ENCODE assay signal across 8 mouse cellular contexts in the genomic region with DNA sequence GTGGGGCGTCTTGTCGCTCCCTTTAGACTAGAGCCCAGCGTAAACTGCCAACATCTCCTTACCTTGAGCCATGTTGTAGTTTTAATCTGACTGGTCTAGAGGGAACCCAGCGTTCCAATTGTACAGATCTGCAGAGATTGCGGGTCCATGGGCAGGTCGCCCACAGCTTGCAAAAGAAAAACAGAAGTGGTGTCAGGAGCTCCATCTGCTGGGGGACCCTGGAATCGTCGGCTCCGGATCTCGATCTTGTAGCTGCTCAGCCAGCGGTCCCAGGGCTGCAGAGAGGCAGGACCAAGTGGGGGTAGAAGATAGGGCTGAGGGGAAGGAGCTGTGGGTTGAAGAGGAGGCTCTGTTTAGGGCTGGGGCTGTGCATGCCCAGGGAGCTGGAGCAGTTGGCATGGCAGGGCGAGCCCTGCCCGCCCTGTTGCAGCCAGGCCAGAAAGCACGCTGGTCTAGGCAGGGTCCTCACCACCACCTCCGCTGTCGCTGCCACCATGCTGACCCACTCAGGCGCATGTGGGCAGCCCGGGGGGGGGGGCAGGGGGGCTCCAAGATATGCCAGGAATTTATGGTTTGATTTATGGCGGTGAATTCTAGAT. TPM values are rescaled to one million over a fixed set of nuclear protein-coding genes. Genes with fewer than 3 reads are reported as not detected.
DNase-seq lines count a peak whose midpoint lies in the region; ATAC-seq and TF ChIP-seq lines count a peak whose summit lies in the region.

No protein-coding gene starts in this region.

- DNase-seq in cerebellum, postnatal 14 days, result peak; percentile 74 to 80
- no peak for DNase-seq in cerebellum, adult 11-12 months
- peak; percentile 12 for DNase-seq in urinary bladder, postnatal 25 days (ENCODE audit: low spot score)
- DNase-seq in urinary bladder, adult 2 months (ENCODE audit: low spot score), result no peak
- DNase-seq in forebrain, postnatal 0 days, result peak; percentile 58
- DNase-seq in layer of hippocampus, postnatal 25 days (ENCODE audit: extremely low spot score in 1 of 2, low spot score in 1 of 2), result peak; percentile 14 to 65
- peak; percentile 92 for DNase-seq in midbrain, embryonic 11.5 days (ENCODE audit: low spot score, missing footprints)
- peak; percentile 55 for DNase-seq in stomach, postnatal 0 days (ENCODE audit: low spot score)

- no peaks in the 10 kb centered on the region for H3K4me1 ChIP-seq in forebrain, postnatal 0 days (ENCODE audit: insufficient read depth)
- no peaks in the 10 kb centered on the region for H3K4me1 ChIP-seq in midbrain, embryonic 11.5 days (ENCODE audit: control insufficient read depth, insufficient read depth, low read length)
- H3K4me1 ChIP-seq in stomach, postnatal 0 days (replicated peaks; ENCODE audit: control insufficient read depth, insufficient read depth), result no peaks in the 10 kb centered on the region

- no peak overlapping the region for H3K9ac ChIP-seq in forebrain, postnatal 0 days
- no peak overlapping the region for H3K9ac ChIP-seq in midbrain, embryonic 11.5 days (ENCODE audit: low read length)
- H3K9ac ChIP-seq in stomach, postnatal 0 days (ENCODE audit: low read length), result no peak overlapping the region

- no peaks in the 10 kb centered on the region for H3K27me3 ChIP-seq in forebrain, postnatal 0 days (ENCODE audit: insufficient read depth, low read length)
- H3K27me3 ChIP-seq in midbrain, embryonic 11.5 days (ENCODE audit: control insufficient read depth, insufficient read depth, low read length), result no peaks in the 10 kb centered on the region
- no peaks in the 10 kb centered on the region for H3K27me3 ChIP-seq in stomach, postnatal 0 days (ENCODE audit: control insufficient read depth, insufficient read depth, low read length)

- H3K27ac ChIP-seq in forebrain, postnatal 0 days (ENCODE audit: low read depth, low read length), result no peak overlapping the region
- no peak overlapping the region for H3K27ac ChIP-seq in midbrain, embryonic 11.5 days (ENCODE audit: low read depth, low read length)
- no peak overlapping the region for H3K27ac ChIP-seq in stomach, postnatal 0 days (replicated peaks)

- no peaks in the 10 kb centered on the region for H3K9me3 ChIP-seq in forebrain, postnatal 0 days (ENCODE audit: low read length)
- no peaks in the 10 kb centered on the region for H3K9me3 ChIP-seq in midbrain, embryonic 11.5 days (ENCODE audit: control insufficient read depth, low read length)
- no peaks in the 10 kb centered on the region for H3K9me3 ChIP-seq in stomach, postnatal 0 days (ENCODE audit: control insufficient read depth, low read length)

- no peak for TF ChIP-seq EP300 in stomach, postnatal 0 days (optimal IDR thresholded peaks at IDR 0.05)

- H3K36me3 ChIP-seq in forebrain, postnatal 0 days (ENCODE audit: insufficient read depth), result no peaks in the 10 kb centered on the region
- H3K36me3 ChIP-seq in midbrain, embryonic 11.5 days (ENCODE audit: control insufficient read depth, insufficient read depth, low read length), result no peaks in the 10 kb centered on the region
- H3K36me3 ChIP-seq in stomach, postnatal 0 days (ENCODE audit: control insufficient read depth, insufficient read depth, low read length), result no peaks in the 10 kb centered on the region

- 0 out of 2 replicates have a peak, but pooled peaks have one; percentile 18 for ATAC-seq in forebrain, postnatal 0 days
- peak; percentile 65 for ATAC-seq in midbrain, embryonic 11.5 days (ENCODE audit: low FRiP score)
- no peak for ATAC-seq in stomach, postnatal 0 days (ENCODE audit: low FRiP score, low TSS enrichment)

- peak; percentile 55 for TF ChIP-seq CTCF in forebrain, postnatal 0 days (IDR thresholded peaks at IDR 0.05; ENCODE audit: low read depth)
- TF ChIP-seq CTCF in stomach, postnatal 0 days (IDR thresholded peaks at IDR 0.05; ENCODE audit: low read depth), result peak; percentile 64

- WGBS in forebrain, postnatal 0 days, result 64% methylated on average over 19 of the region's 19 CpGs
- WGBS in midbrain, embryonic 11.5 days, result 61% methylated on average over 19 of the region's 19 CpGs
- WGBS in stomach, postnatal 0 days, result 45% methylated on average over 18 of the region's 19 CpGs

- H3K4me2 ChIP-seq in forebrain, postnatal 0 days (ENCODE audit: low read depth), result no peak overlapping the region
- no peak overlapping the region for H3K4me2 ChIP-seq in midbrain, embryonic 11.5 days
- H3K4me2 ChIP-seq in stomach, postnatal 0 days (replicated peaks; ENCODE audit: low read depth), result no peak overlapping the region

- no peak overlapping the region for H3K4me3 ChIP-seq in forebrain, postnatal 0 days (ENCODE audit: low read depth, low read length)
- no peak overlapping the region for H3K4me3 ChIP-seq in midbrain, embryonic 11.5 days (ENCODE audit: low read depth, low read length)
- no peak overlapping the region for H3K4me3 ChIP-seq in stomach, postnatal 0 days (ENCODE audit: low read depth, low read length)

RNA-seq across cellular contexts. Expression of a gene that starts 21.3 kb away (rescaled TPM):
- polyA plus RNA-seq in urinary bladder, adult 2 months (2012; rRNA removed), result 1.4 and 1.5 TPM in 2 replicates
- 4.9 and 5.2 TPM in 2 replicates for total RNA-seq in forebrain, postnatal 0 days (2014; rRNA removed)
- 6.5 and 6.8 TPM in 2 replicates for polyA plus RNA-seq in forebrain, postnatal 0 days (2015; fragmentation: Nextera tagmentation; extraction: Ambion mirVana)
- total RNA-seq in layer of hippocampus, postnatal 25 days (2021), result 1 to 10 TPM in 1 of 2 experiments, under 1 TPM in 1; 0.68 to 1.8 TPM
- polyA plus RNA-seq in midbrain, embryonic 11.5 days (2014; fragmentation: Nextera tagmentation; extraction: Ambion mirVana), result 78.2 and 87.4 TPM in 2 replicates
- polyA plus RNA-seq in stomach, postnatal 0 days (2015; fragmentation: Nextera tagmentation; extraction: Ambion mirVana), result 15.6 and 18.6 TPM in 2 replicates

Comparison
In these comparisons a context has a peak if more than half of its experiments do, and no peak if none do; other contexts are left out.
1. DNase-seq: peak in cerebellum, postnatal 14 days (2 of 2), urinary bladder, postnatal 25 days (single experiment), forebrain, postnatal 0 days (single experiment), layer of hippocampus, postnatal 25 days (2 of 2), midbrain, embryonic 11.5 days (single experiment) and stomach, postnatal 0 days (single experiment); none in cerebellum, adult 11-12 months (single experiment) and urinary bladder, adult 2 months (single experiment).